Mouse (Mus musculus): Measurements from ENCODE around the gene Plpp2.

The Plpp2 gene

GRCm38 (mm10) chr10:79548971-79549723 lies 15.6 kb upstream of the Plpp2 start:
- DNase-seq: no peak

- DNase-seq: no peak
Measured at GRCm38 (mm10) chr10:79548546-79548945, 14.9 kb upstream of the Plpp2 start.

GRCm38 (mm10) chr10:79547148-79547675 lies 13.6 kb upstream of the Plpp2 start:
- no peak for DNase-seq

GRCm38 (mm10) chr10:79546483-79546882 lies 12.9 kb upstream of the Plpp2 start:
- no peak for DNase-seq

- DNase-seq: no peak
Measured at GRCm38 (mm10) chr10:79545891-79546290, 12.3 kb upstream of the Plpp2 start.

GRCm38 (mm10) chr10:79544631-79545030 lies 11.0 kb upstream of the Plpp2 start:
- DNase-seq: no peak

GRCm38 (mm10) chr10:79543884-79544597 lies 10.4 kb upstream of the Plpp2 start:
- DNase-seq: no peak

- no peak for DNase-seq
Measured at GRCm38 (mm10) chr10:79542171-79542570, 8.6 kb upstream of the Plpp2 start.

GRCm38 (mm10) chr10:79541522-79541921 lies 7.9 kb upstream of the Plpp2 start:
- DNase-seq: peak; percentile 60

- no peak for DNase-seq
Measured at GRCm38 (mm10) chr10:79540746-79541145, 7.2 kb upstream of the Plpp2 start.

- no peak for DNase-seq
Measured at GRCm38 (mm10) chr10:79539701-79540495, 6.3 kb upstream of the Plpp2 start.

GRCm38 (mm10) chr10:79538873-79539272 lies 5.3 kb upstream of the Plpp2 start:
- no peak for DNase-seq

GRCm38 (mm10) chr10:79538323-79538722 lies 4.7 kb upstream of the Plpp2 start:
- no peak for DNase-seq

GRCm38 (mm10) chr10:79537781-79538180 lies 4.2 kb upstream of the Plpp2 start:
- no peak for DNase-seq

- DNase-seq: no peak
Measured at GRCm38 (mm10) chr10:79537271-79537670, 3.7 kb upstream of the Plpp2 start.

GRCm38 (mm10) chr10:79536461-79537080 lies 3.0 kb upstream of the Plpp2 start:
- no peak for DNase-seq

- DNase-seq: no peak
Measured at GRCm38 (mm10) chr10:79535431-79535830, 1.8 kb upstream of the Plpp2 start.

GRCm38 (mm10) chr10:79534426-79534825 lies 830 bp upstream of the Plpp2 start:
- DNase-seq: peak; percentile 1

GRCm38 (mm10) chr10:79532678-79533077 lies 918 bp downstream of the Plpp2 start:
- no peak for DNase-seq

- DNase-seq: no peak
Measured at GRCm38 (mm10) chr10:79531593-79531992, 2.0 kb downstream of the Plpp2 start.

GRCm38 (mm10) chr10:79530721-79531120 lies 2.9 kb downstream of the Plpp2 start:
- no peak for DNase-seq

GRCm38 (mm10) chr10:79530241-79530640 lies 3.4 kb downstream of the Plpp2 start:
- DNase-seq: no peak

- DNase-seq: no peak
Measured at GRCm38 (mm10) chr10:79528081-79528480, 5.5 kb downstream of the Plpp2 start.
